Mouse (Mus musculus): ENCODE measurements around the gene Akap5. TPM values are rescaled to one million over a fixed set of nuclear protein-coding genes. Genes with fewer than 3 reads are reported as not detected.

Akap5 gene
- polyA plus RNA-seq, 1 experiment = 0.41 TPM

DNA sequence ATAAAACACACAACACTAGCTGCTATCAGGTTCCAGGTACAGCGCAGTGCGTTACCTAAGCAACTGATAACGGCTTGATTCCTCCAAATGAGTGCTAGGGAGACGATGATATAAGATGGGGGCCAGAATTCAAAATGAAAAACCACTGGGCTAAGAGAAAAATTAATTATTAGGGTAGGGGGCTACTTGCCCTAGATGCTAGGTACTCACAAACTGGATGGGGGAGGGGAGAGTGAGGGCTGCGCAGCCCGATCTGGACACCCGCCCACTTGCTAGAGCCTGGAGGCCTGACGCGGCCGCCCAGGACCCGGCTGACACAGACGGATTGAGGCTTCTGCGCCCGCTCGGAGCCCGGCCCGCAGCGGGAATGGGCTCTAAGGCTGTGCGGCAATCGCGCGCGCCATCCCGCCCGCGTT is 44.1 kb downstream of the Akap5 start:
- no peak for DNase-seq (ENCODE audit: low read depth)

DNA sequence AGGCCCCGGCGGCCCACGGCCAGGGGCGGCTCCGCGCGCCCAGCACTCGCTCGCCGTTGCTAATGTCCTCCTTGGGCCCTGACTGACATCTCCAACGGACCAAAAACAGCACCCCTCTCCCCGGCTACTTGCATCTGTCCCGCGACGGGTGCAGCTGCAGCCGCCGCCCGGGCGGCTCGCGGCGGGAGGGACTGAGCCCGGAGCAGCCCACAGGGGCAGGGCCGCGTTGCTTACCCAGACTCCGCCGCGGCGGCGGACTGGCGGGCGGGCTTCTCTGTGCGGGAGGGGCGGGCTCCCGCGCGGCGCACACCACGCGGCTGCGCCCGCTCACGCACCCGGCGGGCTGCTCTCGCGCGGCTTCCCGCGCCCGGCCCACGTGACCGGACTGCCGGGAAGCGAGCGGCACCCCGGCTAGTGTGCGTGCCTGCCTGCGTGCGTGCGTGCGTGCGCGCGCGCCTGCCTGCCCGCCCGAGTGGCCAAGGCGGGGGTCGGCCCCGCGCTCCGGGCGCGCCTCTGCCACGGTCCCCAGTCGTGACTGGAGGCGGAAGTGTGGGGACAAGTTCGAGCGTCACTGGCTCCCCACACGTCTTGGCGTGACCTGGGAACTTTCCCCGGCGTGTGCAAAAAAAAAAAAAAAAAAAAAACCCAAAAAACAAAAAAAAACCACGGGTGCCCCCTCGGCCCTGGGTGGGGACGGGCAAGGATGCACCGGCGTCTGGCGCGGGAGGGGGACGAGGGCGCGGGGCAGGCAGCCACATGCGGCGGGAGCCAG is 44.7 kb downstream of the Akap5 start, which contains the start of gene Zbtb25:
TSS of gene Zbtb25 (minus strand) at position 397 of the 772 bp plus-strand sequence.
- DNase-seq (ENCODE audit: low read depth) = no peak

DNA sequence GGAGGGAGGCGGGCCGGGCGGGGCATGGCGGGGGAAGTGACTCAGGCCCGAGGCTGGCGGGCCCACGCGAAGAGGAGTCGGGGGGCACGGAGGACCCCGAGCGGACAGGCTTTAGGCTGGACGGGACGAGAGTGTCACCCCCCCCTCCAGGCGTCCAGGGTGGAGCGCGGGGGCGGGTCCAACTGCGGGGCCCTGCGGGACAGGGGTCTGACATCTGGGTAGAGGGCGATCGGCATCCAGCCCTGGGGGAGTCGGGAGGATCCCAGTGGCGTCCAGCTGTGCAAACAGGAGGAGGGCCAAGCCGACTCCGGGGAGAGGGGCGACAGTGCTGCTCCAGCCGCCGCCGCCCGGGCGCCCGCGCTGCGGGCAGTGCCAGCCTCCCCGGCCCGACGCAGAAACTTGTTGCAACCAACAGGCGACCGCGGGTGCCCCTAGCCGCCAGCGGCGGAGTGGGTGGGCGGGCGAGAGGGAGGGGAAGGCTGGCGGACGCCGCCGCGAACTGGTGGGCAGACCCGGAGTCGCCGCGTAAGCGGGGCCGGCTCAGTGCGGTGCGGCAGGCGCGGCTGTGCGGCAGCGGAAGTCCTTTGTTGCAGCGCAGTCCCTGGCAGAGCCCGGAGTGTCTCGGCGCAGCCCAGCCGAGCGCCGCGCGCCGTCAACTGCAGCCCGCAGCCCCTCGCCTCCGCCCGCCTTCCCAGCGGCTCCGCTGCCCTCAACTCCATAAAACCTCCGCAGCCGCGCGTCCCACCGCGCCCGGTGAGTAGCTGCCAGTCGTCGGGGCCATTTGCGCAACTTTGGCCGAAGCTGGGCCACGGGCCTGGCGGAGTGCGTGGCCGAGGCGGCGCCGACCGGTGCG is 45.5 kb downstream of the Akap5 start, which contains the start of gene Zbtb1:
TSS of gene Zbtb1 (plus strand) at position 289 of the 853 bp plus-strand sequence.
- DNase-seq (ENCODE audit: low read depth) = no peak

DNA sequence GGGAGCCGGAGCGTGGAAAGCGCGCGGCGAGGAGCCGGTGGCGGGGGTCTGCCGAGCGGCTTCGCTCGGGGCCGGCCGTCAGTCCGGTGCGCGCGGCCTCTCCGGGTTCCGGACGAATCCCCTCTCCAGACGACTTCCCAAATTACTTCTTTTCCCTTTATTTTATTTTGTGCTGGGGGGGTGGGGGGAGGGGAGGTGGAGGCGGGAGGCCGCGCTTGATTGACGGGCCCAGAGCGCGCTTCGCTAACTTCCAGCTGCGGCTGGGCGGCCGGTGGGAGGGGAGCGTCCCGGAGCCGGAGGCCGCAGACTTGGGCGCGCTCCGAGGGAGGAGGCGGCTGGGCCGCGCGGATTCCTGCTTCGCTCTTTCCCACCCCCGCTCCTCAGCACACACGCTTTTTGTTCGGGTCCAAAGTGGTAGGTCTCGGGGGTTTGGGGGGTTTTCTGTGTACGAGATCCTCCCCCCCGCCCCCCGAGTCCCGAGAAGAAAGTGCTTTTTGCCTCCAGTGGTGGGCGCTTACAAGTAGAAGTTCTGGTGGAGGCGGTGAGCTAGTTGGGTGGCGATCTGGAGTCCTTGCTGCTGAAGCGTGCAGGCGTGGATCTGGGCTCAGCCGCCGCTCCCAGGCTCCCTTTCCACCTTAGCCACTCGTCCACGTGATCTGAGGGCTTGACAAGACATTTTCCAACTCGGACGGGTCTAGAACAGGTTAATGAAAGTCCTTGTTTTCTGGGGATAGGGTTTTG is 46.3 kb downstream of the Akap5 start:
- DNase-seq (ENCODE audit: low read depth) = no peak

DNA sequence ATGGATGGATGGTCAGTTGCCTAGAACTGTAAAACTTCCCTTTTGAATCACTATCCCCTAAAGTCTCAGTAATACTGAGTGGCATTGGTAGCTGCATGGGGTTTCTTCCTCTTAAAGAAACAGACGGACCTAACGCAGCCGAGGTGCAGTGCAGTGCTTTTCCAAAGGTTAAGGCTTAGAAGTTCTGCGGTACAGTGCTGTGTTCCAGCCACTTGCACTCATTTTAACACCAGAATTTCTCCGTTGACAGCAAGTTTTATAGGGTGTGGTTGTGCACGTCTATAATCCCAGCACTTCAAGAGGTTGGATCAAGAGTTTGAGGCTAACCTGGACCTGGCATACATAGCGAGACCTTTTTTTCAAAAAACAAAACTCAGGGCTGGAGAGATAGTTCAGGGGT is 47.4 kb downstream of the Akap5 start:
- DNase-seq (ENCODE audit: low read depth) = no peak

DNA sequence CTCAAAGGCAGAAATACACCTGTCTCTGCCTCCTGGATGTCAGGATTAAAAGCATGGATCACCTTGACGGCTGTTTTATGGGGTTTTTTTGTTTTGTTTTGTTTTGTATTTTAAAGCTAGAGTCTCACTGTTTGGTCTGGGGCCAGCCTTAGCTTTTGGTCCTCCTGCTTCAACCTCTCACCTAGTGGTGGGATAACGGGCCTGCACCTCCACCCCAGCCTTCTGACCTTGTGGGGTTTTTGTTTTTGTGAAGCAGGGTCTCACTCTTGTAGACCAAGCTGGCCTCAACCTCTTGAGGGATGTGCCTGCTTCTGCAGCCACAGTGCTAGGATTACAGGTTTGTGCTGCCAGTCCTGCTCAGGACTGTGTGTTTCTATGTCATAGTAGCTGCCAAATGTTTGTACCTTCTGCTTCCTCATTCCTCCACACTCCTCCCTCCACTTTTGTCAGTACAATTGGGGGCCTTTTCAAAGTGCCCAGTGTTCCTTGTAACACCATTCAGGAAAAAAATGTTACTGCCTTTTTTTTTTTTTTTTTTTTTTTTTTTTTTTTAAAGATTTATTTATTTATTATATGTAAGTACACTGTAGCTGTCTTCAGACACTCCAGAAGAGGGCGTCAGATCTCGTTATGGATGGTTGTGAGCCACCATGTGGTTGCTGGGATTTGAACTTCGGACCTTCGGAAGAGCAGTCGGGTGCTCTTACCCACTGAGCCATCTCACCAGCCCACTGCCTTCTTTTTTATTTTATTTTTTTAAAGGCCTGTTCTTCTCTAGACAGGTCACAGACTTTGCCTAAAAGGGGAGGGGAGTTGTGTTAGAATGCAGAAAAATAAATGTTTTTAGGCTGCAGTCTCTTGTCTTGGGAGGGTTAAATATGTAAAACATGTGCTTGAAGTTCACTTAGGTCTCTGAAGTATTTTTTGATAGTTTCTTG is 48.5 kb downstream of the Akap5 start:
- no peak for DNase-seq (ENCODE audit: low read depth)

DNA sequence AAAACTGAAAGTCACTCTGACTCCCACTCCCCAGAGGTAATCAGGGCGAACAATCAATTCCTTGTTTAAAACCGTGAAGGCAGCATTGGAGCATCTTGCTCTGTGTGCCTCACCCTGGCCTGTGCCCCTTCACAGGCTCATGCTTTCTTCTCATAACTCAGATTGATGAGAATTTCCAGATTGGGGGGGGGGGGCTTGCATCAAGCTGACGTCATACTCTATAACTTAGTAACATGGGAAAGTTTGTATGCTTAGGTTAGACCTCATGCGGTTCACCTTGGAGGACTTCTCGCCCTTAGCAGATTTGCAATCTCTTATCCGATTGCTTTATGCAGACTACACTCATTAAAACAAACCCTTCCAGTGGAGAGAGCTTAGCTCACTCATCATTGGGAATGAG is 49.3 kb downstream of the Akap5 start:
- DNase-seq (ENCODE audit: low read depth) = no peak

DNA sequence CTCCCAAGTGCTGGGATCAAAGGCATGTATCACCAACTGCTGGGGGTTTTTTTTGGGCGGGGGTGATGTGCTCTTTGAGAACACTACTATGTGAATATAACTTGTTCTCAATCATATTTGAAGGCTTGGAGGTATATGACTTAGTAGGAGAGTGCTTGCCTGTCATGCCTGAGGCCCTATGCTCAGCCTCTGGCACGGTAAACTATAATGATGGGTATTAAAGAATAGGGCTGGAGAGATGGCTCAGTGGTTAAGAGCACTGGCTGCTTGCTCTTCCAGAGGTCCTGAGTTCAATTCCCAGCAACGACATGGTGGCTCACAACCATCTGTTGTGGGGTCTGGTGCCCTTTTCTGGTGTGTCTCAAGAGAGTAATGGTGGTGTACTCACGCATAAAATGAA is 50.2 kb downstream of the Akap5 start:
- DNase-seq (ENCODE audit: low read depth) = no peak

DNA sequence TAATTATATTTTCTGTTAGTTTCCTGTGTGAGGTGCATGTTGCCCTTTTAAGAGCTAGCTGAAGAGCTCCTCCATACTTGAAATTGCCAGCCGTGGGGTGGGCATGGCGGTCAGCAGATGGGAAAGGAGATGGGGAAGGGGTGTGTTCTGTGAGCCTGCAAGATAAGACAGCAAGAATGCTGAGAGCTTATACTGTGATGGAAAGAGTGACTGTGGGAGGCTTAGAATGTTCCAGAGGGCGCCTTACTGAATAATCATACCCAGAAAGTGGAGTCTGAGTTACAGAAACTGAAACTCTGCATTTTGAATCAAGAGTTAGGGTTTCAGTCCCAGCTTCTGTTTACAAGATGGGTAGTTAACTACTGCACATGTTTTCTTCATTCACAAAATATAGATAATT is 50.8 kb downstream of the Akap5 start:
- no peak for DNase-seq (ENCODE audit: low read depth)

DNA sequence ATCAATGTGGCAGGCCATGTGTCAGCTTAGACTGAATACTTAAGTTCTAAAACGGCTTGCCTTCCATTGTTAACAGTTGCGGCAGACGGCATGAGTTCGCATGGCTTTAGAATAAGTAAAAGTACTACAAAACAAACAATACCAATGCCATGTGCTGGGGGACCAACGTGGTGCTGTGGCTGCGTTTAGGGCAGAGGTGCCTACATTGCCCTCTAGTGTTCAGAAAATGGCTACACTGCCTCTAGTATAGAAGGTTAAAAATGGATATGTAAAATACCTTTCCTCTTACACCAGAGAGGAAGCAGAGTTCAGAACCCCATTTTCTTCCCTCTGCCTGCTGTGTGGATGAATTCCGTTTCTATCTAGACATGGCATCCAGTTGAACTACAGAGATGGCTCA is 52.0 kb downstream of the Akap5 start:
- DNase-seq (ENCODE audit: low read depth) = no peak

DNA sequence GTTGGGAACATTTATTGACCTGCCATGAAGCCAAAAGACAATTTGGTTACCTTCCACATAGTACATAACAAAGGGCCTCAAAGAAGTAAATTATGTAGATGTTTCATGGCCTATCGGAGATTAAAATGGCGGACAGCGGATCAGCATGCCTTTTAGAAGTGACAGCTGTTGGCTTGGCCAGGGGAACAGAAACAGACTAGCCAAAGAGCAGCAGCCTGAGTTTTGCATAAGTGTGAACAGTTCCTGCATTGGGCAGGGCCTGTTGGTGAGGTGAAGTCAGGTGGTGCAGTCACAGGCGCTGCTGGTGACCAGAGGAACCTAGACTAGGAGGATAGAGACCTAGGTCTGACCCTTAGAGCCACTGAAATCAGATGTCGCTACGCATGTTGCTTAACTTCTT is 52.4 kb downstream of the Akap5 start:
- DNase-seq (ENCODE audit: low read depth) = no peak

DNA sequence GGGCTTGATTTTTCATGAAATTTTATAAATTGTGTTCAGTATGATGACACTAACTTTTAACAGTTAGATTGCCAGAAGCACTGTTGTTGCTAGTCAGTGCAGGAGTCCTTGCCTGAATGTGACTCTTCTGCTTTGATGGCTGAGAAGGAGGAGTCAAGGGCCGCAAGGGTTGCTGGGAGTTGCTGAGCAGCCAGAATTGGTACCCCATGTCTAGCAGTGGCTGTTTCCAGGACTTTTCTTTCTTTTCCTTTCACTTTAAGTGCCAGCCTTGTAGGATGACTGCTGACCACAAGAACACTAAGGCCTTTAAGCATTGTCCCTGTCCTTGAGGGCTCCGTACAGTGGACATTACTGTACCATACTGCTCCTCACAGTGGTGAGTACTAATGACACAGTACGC is 53.0 kb downstream of the Akap5 start:
- no peak for DNase-seq (ENCODE audit: low read depth)

DNA sequence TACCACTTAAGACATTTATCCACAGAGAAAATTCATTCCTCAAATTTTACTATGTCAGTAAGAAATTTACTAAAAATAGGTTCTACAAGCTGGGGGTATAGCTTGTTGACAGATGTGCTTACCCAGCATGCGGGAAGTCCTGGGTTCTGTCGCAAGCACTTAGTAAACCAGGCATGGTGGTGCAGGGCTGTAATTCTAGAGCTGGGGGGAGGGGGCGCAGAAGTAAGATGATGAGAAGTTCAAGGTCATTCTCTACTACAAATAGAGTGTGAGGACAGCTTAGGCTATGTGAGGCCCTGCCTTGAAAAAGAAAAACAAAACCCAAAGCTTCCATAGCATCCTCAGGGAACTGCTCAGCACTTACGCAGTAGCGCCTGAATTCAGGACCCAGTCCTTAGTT is 53.9 kb downstream of the Akap5 start:
- DNase-seq (ENCODE audit: low read depth) = no peak

DNA sequence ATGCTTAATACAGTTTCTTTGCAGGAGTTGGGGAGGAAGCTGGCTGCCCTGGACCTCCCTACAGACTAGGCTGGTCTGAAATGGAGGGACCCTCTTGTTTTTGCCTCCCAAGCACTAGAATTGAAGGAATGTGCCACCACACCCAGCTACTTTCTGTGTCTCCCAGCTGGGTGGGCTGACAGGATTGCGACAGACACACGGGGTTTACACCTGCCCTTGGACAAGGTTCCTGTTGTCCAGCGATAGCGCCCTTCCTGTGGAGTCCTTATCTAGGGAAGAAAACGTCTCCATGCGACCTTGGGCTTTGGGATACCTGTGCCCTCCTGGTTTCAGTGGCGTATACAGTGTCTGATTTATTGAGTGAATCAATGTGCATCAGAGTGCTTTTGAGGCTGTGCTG is 55.5 kb downstream of the Akap5 start:
- DNase-seq (ENCODE audit: low read depth) = no peak

Other genes starting within 250 kb of the Akap5 start
- 2.6 and 2.9 TPM in 2 replicates for gene Esr2, start 147.6 kb upstream of the Akap5 start, polyA plus RNA-seq (2012; rRNA removed)
- 0.05 and 0.08 TPM in 2 replicates for gene Tex21, start 78.1 kb upstream of the Akap5 start, polyA plus RNA-seq (2012; rRNA removed)
- gene Mthfd1, start 69.6 kb upstream of the Akap5 start, polyA plus RNA-seq (2012; rRNA removed) = 21.5 and 21.8 TPM in 2 replicates
- 8.9 and 10.1 TPM in 2 replicates for gene Zbtb25, start 44.7 kb downstream of the Akap5 start, polyA plus RNA-seq (2012; rRNA removed)
- 2.9 and 3.7 TPM in 2 replicates for gene Zbtb1, start 45.4 kb downstream of the Akap5 start, polyA plus RNA-seq (2012; rRNA removed)
- gene Hspa2, start 79.3 kb downstream of the Akap5 start, polyA plus RNA-seq (2012; rRNA removed) = 30.2 and 45.9 TPM in 2 replicates
- 4.0 and 5.8 TPM in 2 replicates for gene Ppp1r36, start 92.6 kb downstream of the Akap5 start, polyA plus RNA-seq (2012; rRNA removed)
- 31.6 and 34.0 TPM in 2 replicates for gene Plekhg3, start 206.0 kb downstream of the Akap5 start, polyA plus RNA-seq (2012; rRNA removed)